Mouse (Mus musculus) olfactory bulb, adult 2 months (tissue): ENCODE results near the gene Zfp410.

ENCODE experiments used
- CTCF ChIP-seq: fragments of 200-500 bp; IDR thresholded peaks from 2 replicates; pipeline ENCODE4 v1.5.1; 2012; ENCODE audit warnings: low read depth, mild to moderate bottlenecking, low read length, moderate library complexity; ENCODE audit not compliant: insufficient read depth
- POLR2A ChIP-seq: fragments of 200-500 bp; IDR thresholded peaks from 2 replicates; pipeline ENCODE4 v1.6.1; 2012; ENCODE audit warnings: mild to moderate bottlenecking, low read depth, low read length, moderate library complexity; ENCODE audit not compliant: insufficient read depth

GRCm38 (mm10) chr12:84384644-84385081 lies 68.0 kb downstream of the Zfp410 start:
- TF ChIP-seq CTCF = no peak
- TF ChIP-seq POLR2A = no peak
